Mouse (Mus musculus) thymus, adult 2 months (tissue): Measurements from ENCODE around the gene Gm20503. TPM values are rescaled to one million over a fixed set of nuclear protein-coding genes. Genes with fewer than 3 reads are reported as not detected.

ENCODE experiments used
- DNase-seq: peaks from one replicate; pipeline ENCODE4 v3.0.0; 2021
- H3K27ac ChIP-seq: fragments of 200-500 bp; 2 replicates; pipeline ENCODE4 v1.5.1; 2012; ENCODE audit warnings: low read length, control low read depth; ENCODE audit not compliant: control insufficient read depth, insufficient read depth
- H3K27me3 ChIP-seq: fragments of 200-500 bp; 2 replicates; pipeline ENCODE4 v1.6.1; 2012; ENCODE audit warnings: mild to moderate bottlenecking, low read length, moderate library complexity, mixed read lengths; ENCODE audit not compliant: control insufficient read depth, insufficient read depth
- H3K36me3 ChIP-seq: fragments of 200-500 bp; 2 replicates; pipeline ENCODE4 v1.6.1; 2012; ENCODE audit warnings: mild to moderate bottlenecking, low read length, moderate library complexity; ENCODE audit not compliant: control insufficient read depth, insufficient read depth
- H3K4me1 ChIP-seq: fragments of 200-500 bp; replicated peaks from 2 replicates; pipeline ENCODE4 v1.6.1; 2012; ENCODE audit warnings: low read length; ENCODE audit not compliant: control insufficient read depth, insufficient read depth
- H3K4me3 ChIP-seq: fragments of 200-500 bp; 2 replicates; pipeline ENCODE4 v1.5.1; 2012; ENCODE audit warnings: mild to moderate bottlenecking, low read length, control low read depth, moderate library complexity; ENCODE audit not compliant: control insufficient read depth, insufficient read depth
- CTCF ChIP-seq: fragments of 200-500 bp; IDR thresholded peaks from 2 replicates; pipeline ENCODE4 v1.5.1; 2012; ENCODE audit warnings: mild to moderate bottlenecking, control low read depth, low read length, moderate library complexity, borderline replicate concordance; ENCODE audit not compliant: control insufficient read depth, poor library complexity, insufficient read depth; ENCODE audit errors: extremely low read depth
- POLR2A ChIP-seq: fragments of 200-500 bp; IDR thresholded peaks from 2 replicates; pipeline ENCODE4 v1.6.1; 2012; ENCODE audit warnings: mild to moderate bottlenecking, low read length, control low read depth, moderate library complexity; ENCODE audit not compliant: control insufficient read depth, poor library complexity, insufficient read depth; ENCODE audit errors: extremely low read depth
- WGBS: fragments of 180-500 bp; shearing (Covaris S2); methylation state at CpG from one replicate; pipeline ENCODE4 v1.1.7; 2018; 5-methylcytosine and 5-hydroxymethylcytosine counted together
- polyA plus RNA-seq: library from polyadenylated mRNA; depleted of rRNA; stranded (reverse); fragments of >200 nt; gene quantifications from 2 replicates; pipeline ENCODE4 v1.2.3, GENCODE M21; 2012

Gene Gm20503
- polyA plus RNA-seq, 1 experiment, result not detected

DNA sequence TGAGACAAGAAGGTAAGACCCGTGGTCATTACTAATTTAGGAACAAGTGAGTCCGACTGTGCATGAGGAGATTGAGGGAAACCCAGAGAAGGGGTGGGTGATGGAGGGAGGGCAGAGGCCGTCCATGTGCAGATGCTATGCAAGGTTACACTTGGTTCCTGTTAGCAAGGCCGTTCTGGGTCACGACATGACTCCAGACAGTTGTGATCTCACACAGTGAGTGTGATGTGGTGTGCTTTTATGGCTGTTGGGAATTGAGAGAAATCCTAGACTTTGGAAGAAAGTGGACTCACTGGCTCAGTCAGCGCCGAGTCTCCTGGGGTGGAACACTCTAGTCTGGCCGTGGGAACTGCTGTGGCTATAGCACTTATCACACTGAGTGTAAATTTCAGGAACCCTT lies 3.2 kb downstream of the Gm20503 start:
- WGBS, result 85% methylated on average over 8 of the region's 8 CpGs

DNA sequence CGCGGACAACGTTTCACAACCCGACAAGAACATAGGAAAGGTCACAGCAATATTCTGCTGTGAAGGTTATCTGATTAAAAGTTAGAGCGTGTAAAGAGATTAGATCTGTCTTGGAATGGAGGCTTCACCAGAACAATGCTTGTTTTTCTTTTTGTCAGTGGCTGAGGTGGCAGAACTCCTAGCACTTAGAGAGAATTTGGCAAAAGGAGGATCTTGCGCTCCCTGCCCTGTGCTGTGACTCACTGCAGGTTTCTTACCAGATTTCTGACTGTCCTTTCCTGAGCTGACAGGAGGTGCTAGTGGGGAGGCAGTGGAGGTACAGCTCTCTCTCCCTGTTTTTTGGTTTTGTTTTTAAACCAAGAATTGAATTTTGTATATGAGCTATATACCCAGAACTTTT lies 4.0 kb downstream of the Gm20503 start:
- peaks cover 21% of the 10 kb centered on the region for H3K4me1 ChIP-seq
- 84% methylated on average over 6 of the region's 6 CpGs for WGBS

More for the DNA sequence above, 3.2 kb downstream of the Gm20503 start:
- H3K36me3 ChIP-seq, result no peaks in the 10 kb centered on the region
- DNase-seq, result no peak
- H3K4me1 ChIP-seq, result peaks cover 20% of the 10 kb centered on the region
- TF ChIP-seq POLR2A, result no peak
- no peak for TF ChIP-seq CTCF
- no peaks in the 10 kb centered on the region for H3K27me3 ChIP-seq
- H3K4me3 ChIP-seq, result no peak overlapping the region
- no peak overlapping the region for H3K27ac ChIP-seq

DNA sequence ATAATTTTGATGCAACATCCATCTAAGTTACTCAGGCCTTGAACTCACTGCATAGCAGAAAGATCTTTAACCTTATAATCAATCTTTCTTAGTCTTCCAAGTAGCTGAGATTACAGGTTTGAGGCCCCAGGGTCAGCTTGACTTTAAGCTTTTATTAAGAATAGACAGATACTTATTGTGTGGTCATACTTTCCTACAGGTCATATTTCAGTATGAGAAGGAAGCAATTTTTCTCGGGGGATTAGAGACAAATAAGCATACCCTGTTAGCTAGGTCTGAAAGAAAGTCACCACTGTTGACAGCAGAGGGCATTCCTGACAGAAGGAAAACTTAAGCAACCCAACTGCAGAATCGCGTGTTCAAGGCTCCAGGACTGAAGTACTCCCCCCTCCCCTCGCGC lies 5.0 kb downstream of the Gm20503 start:
- Histone ChIP-seq H3K27me3 (no peaks in the 10 kb centered on the region), H3K36me3 (no peaks in the 10 kb centered on the region), H3K4me1 (peaks cover 19% of the 10 kb centered on the region), H3K4me3 (no peak overlapping the region), H3K27ac (no peak overlapping the region)
- WGBS, result 92% methylated on average over 5 of the region's 5 CpGs
- TF ChIP-seq CTCF, result no peak
- no peak for TF ChIP-seq POLR2A
- DNase-seq, result no peak

More for the DNA sequence above, 4.0 kb downstream of the Gm20503 start:
- H3K4me3 ChIP-seq, result no peak overlapping the region
- TF ChIP-seq CTCF, result no peak
- no peak for TF ChIP-seq POLR2A
- no peak overlapping the region for H3K27ac ChIP-seq
- no peaks in the 10 kb centered on the region for H3K27me3 ChIP-seq
- no peaks in the 10 kb centered on the region for H3K36me3 ChIP-seq
- DNase-seq, result no peak

DNA sequence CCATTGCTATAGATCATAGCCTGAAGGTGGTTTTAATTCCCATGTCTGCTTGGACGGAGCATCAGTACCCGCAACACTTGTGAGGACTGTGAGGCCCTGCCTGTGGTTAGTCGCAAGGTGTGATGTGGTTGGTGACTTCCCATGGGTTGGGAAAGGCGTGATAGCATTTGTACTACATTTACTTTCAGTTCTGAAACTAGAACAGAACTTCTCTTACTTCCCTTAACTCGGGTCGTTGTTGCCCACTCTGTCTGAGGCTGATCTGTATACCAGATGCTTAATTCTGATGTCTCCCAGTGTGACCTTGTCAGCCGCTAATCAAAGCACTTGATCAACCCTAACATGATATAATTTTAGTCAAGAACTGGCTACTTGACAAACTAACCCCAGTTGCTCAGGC lies 6.2 kb downstream of the Gm20503 start:
- peak; percentile 33 for DNase-seq
- Histone ChIP-seq H3K27me3 (no peaks in the 10 kb centered on the region), H3K27ac (no peak overlapping the region), H3K4me3 (no peak overlapping the region), H3K36me3 (no peaks in the 10 kb centered on the region), H3K4me1 (peaks cover 16% of the 10 kb centered on the region)
- TF ChIP-seq CTCF, result no peak
- no peak for TF ChIP-seq POLR2A
- WGBS, result 10% methylated on average over 7 of the region's 7 CpGs

DNA sequence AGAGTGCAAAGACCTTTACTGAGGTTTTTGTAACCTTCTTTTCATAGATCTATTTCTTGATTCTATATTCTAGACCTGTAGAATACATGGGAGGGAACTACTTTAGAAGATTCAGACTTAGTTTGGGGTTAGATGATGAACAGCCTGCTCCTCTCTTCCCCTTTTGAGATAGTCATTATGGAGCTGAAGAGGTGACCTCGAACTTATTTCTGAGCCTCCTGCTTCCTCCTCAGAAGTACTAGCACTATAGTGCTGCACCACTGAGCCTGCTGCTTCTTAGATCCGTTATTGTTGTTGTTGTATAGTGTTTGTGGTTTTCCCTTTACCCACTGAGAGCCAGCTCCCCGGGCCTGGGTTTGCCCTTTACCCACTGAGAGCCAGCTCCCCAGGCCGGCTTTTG lies 6.7 kb downstream of the Gm20503 start:
- Histone ChIP-seq H3K4me1 (peaks cover 14% of the 10 kb centered on the region), H3K27ac (no peak overlapping the region), H3K36me3 (no peaks in the 10 kb centered on the region), H3K27me3 (no peaks in the 10 kb centered on the region), H3K4me3 (no peak overlapping the region)
- peak; percentile 19 for DNase-seq
- 7% methylated on average over 4 of the region's 4 CpGs for WGBS
- TF ChIP-seq POLR2A (no peak), CTCF (no peak)

DNA sequence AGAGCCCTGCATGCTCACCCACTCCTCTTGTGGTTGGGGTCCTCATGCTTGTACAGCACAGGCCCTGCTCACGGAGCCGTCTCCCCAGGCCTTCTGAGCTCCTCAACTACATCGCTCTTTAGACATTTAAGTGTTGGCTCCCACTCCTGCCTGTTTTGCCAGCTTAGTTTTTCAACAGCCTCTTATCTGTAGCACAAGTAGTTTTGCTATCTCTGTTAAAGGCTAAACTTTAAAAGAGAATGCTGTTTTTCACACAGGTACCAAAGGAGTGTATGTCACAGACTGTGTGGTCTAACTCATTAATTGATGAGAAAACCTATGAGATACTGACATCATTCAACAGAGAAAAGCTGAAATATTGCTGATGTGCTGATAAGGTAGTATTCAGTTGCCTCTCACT lies 8.4 kb downstream of the Gm20503 start:
- Histone ChIP-seq H3K4me3 (no peak overlapping the region), H3K27ac (no peak overlapping the region), H3K27me3 (no peaks in the 10 kb centered on the region), H3K36me3 (no peaks in the 10 kb centered on the region), H3K4me1 (peaks cover 14% of the 10 kb centered on the region)
- no peak for DNase-seq
- 69% methylated on average over 3 of the region's 3 CpGs for WGBS
- TF ChIP-seq POLR2A (no peak), CTCF (no peak)

DNA sequence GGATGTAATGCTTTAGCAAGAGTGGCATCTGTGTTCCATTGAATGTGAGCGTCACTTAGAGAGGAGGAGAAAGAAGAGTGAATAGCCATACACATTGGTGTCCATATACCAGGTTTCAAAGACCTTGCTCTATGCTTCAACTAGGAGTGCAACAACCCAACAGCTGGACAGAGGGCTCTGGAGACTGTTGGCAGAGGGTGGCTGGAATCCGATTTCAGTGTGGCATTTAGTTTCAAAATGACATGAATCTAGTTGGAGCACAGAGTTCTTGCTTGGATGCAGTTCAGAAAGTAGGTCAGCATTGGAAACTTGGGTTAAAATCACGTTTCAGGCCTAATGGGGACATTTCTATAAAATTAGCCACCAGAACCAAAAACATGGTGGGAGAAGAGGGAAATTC lies 12.2 kb downstream of the Gm20503 start:
- TF ChIP-seq CTCF, result no peak
- TF ChIP-seq POLR2A, result no peak
- WGBS, result 93% methylated on average over 3 of the region's 3 CpGs
- no peak overlapping the region for H3K4me3 ChIP-seq
- no peaks in the 10 kb centered on the region for H3K27me3 ChIP-seq
- H3K4me1 ChIP-seq, result peaks cover 4% of the 10 kb centered on the region
- no peak overlapping the region for H3K27ac ChIP-seq
- no peak for DNase-seq
- H3K36me3 ChIP-seq, result peaks cover 2% of the 10 kb centered on the region; the same call in 1 of the 2 replicates
